Mouse (Mus musculus) stomach, embryonic 14.5 days (tissue): ENCODE data around the gene Eef1a1. TPM values are rescaled to one million over a fixed set of nuclear protein-coding genes. Genes with fewer than 3 reads are reported as not detected.
A peak's percentile ranks its signal among the peaks of the same experiment; 100 is the strongest.
"Not testable (repeated sequence)": the region's sequence is repeated elsewhere in the genome, so short reads cannot be mapped to it uniquely, and the experiment has no call there.

Source experiments
- ATAC-seq: fragments of 200-750 bp; cut with Nextera tagmentation; 2 replicates; pipeline ENCODE4 v1.8.0; 2017; ENCODE audit warnings: low read depth, moderate TSS enrichment; ENCODE audit not compliant: insufficient number of reproducible peaks, insufficient read depth, low FRiP score
- H3K27ac ChIP-seq: fragments of 300-500 bp; sonication (generic); 2 replicates; pipeline ENCODE4 v1.5.1; 2014; ENCODE audit warnings: mild to moderate bottlenecking, low read length, moderate library complexity, mixed read lengths
- H3K27me3 ChIP-seq: fragments of 300-500 bp; sonication (generic); 2 replicates; pipeline ENCODE4 v1.6.1; 2014; ENCODE audit warnings: low read length, control low read depth, mixed read lengths; ENCODE audit not compliant: control insufficient read depth, insufficient read depth
- H3K36me3 ChIP-seq: fragments of 300-500 bp; sonication (generic); 2 replicates; pipeline ENCODE4 v1.6.1; 2014; ENCODE audit warnings: mild to moderate bottlenecking, control low read depth, low read length, moderate library complexity, mixed read lengths; ENCODE audit not compliant: control insufficient read depth, insufficient read depth
- H3K4me1 ChIP-seq: fragments of 300-500 bp; sonication (generic); 2 replicates; pipeline ENCODE4 v1.6.1; 2014; ENCODE audit warnings: low read length, control low read depth, mixed read lengths; ENCODE audit not compliant: control insufficient read depth, insufficient read depth
- H3K4me2 ChIP-seq: fragments of 300-500 bp; sonication (generic); replicated peaks from 2 replicates; pipeline ENCODE4 v1.6.1; 2014; ENCODE audit warnings: low read depth, low read length, control low read depth
- H3K4me3 ChIP-seq: fragments of 300-500 bp; sonication (generic); 2 replicates; pipeline ENCODE4 v1.5.1; 2014; ENCODE audit warnings: low read depth, low read length, control low read depth
- H3K9ac ChIP-seq: fragments of 300-500 bp; sonication (generic); replicated peaks from 2 replicates; pipeline ENCODE4 v1.6.1; 2014; ENCODE audit warnings: low read depth, mild to moderate bottlenecking, control low read depth, low read length, moderate library complexity, mixed read lengths
- H3K9me3 ChIP-seq: fragments of 300-500 bp; sonication (generic); 2 replicates; pipeline ENCODE4 v1.6.1; 2016; ENCODE audit warnings: low read depth, low read length, control low read depth; ENCODE audit not compliant: control insufficient read depth
- WGBS: fragments of 180-500 bp; shearing (Covaris S2); extraction: QIAGEN DNeasy Blood & Tissue Kit; methylation state at CpG from one replicate; pipeline ENCODE4 v1.1.7; 2014; 5-methylcytosine and 5-hydroxymethylcytosine counted together
- polyA plus RNA-seq: library from polyadenylated mRNA; unstranded; fragments of >200 nt; fragmentation: Nextera tagmentation; extraction: Ambion mirVana; gene quantifications from 2 replicates; pipeline ENCODE4 v1.2.1, GENCODE M21; 2014

Gene Eef1a1
- polyA plus RNA-seq, 1 experiment from 2014 or later = 5,798 TPM

- Histone ChIP-seq H3K9me3 (no peaks in the 10 kb centered on the region), H3K4me3 (peak overlapping the region; percentile 39), H3K4me2 (peak overlapping the region; percentile 54), H3K27ac (peak overlapping the region; percentile 78), H3K4me1 (no peaks in the 10 kb centered on the region), H3K27me3 (no peaks in the 10 kb centered on the region), H3K36me3 (no peaks in the 10 kb centered on the region), H3K9ac (peak overlapping the region; percentile 28; the same call in 1 of the 2 replicates)
- peak; percentile 87 for ATAC-seq
- WGBS = under 1% methylated on average over 24 of the region's 24 CpGs
These were observed 38.4 kb upstream of the Eef1a1 start for GRCm38 (mm10) chr9:78527301-78527761.

- Histone ChIP-seq H3K4me1 (0 out of 2 replicates have a peak, but pooled peaks cover 3% of the 10 kb centered on the region), H3K4me3 (no peak overlapping the region), H3K9ac (no peak overlapping the region), H3K9me3 (no peaks in the 10 kb centered on the region), H3K36me3 (no peaks in the 10 kb centered on the region), H3K27me3 (no peaks in the 10 kb centered on the region), H3K27ac (no peak overlapping the region), H3K4me2 (no peak overlapping the region)
- WGBS = 85% methylated on average over 2 of the region's 2 CpGs
- no peak for ATAC-seq
These were observed 37.3 kb upstream of the Eef1a1 start for GRCm38 (mm10) chr9:78526206-78526605.

- Histone ChIP-seq H3K9ac (no peak overlapping the region), H3K4me1 (peaks cover 5% of the 10 kb centered on the region; the same call in 1 of the 2 replicates), H3K27me3 (no peaks in the 10 kb centered on the region), H3K4me2 (no peak overlapping the region), H3K27ac (no peak overlapping the region), H3K36me3 (no peaks in the 10 kb centered on the region), H3K4me3 (no peak overlapping the region), H3K9me3 (no peaks in the 10 kb centered on the region)
- 85% methylated on average over 17 of the region's 17 CpGs for WGBS
- no peak for ATAC-seq
These were observed 36.6 kb upstream of the Eef1a1 start for GRCm38 (mm10) chr9:78525451-78526135.

GRCm38 (mm10) chr9:78521689-78522088, 32.7 kb upstream of the Eef1a1 start:
- H3K9me3 ChIP-seq = no peaks in the 10 kb centered on the region
- H3K9ac ChIP-seq = 0 out of 2 replicates have a peak overlapping the region, but pooled peaks have one; percentile 25
- no peaks in the 10 kb centered on the region for H3K36me3 ChIP-seq
- 33% methylated on average over 14 of the region's 14 CpGs for WGBS
- no peak overlapping the region for H3K27ac ChIP-seq
- peak overlapping the region; percentile 36 for H3K4me3 ChIP-seq
- H3K4me2 ChIP-seq = peak overlapping the region; percentile 92
- H3K4me1 ChIP-seq = peaks cover 9% of the 10 kb centered on the region; the same call in 1 of the 2 replicates
- no peak for ATAC-seq
- no peaks in the 10 kb centered on the region for H3K27me3 ChIP-seq

DNA sequence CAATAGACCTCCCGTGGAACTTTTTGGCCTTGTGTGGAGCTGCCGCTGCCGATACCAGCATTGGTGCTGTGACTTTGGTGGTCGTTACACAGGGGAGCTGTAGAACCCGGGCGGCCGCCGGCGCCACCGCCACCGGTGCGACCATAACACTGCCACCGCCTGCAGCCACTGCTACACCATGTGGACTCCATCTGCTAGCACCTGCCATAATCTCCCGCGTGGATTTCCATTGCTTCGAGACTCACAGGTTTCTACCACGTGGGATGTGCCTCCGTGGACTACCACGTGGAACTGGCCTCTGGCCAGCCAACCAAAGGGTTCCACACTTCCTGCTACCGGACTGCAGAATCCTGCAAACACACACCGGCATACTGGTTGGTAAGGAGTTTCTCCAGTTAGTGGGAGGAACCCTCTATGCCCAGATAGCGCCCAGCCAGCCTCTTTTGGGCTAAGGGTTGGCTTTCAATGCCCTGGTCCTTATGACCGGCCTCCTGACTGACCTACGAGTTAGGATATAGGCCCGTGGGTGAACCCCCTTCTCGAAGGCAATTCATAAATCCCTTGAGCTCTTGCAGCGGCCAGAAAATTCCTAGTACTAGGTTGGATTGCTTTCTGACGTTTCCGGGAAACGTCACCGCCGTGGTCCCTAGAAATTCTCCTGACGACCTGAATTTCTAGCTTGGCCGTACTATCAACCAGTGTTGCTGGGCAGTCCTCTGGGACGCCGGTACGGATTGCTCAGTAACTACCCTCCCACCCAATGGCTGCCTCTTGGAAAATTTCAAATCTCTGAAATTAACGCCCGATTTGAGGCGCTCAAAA, 32.0 kb upstream of the Eef1a1 start:
- peak; percentile 65 for ATAC-seq
- 2% methylated on average over 40 of the region's 40 CpGs for WGBS
- no peaks in the 10 kb centered on the region for H3K9me3 ChIP-seq

GRCm38 (mm10) chr9:78520127-78520779, 31.3 kb upstream of the Eef1a1 start:
- ATAC-seq = peak; percentile 74

More for the DNA sequence above, 32.0 kb upstream of the Eef1a1 start:
- H3K4me1 ChIP-seq = peaks cover 9% of the 10 kb centered on the region; the same call in 1 of the 2 replicates
- peak overlapping the region; percentile 92 for H3K4me2 ChIP-seq
- peak overlapping the region; percentile 36 for H3K4me3 ChIP-seq
- H3K36me3 ChIP-seq = no peaks in the 10 kb centered on the region
- peak overlapping the region; percentile 35; the same call in 1 of the 2 replicates for H3K27ac ChIP-seq
- H3K9ac ChIP-seq = peak overlapping the region; percentile 25; the same call in 1 of the 2 replicates
- H3K27me3 ChIP-seq = no peaks in the 10 kb centered on the region

GRCm38 (mm10) chr9:78517237-78517636, 28.3 kb upstream of the Eef1a1 start:
- not testable (repeated sequence) for H3K4me2 ChIP-seq, H3K36me3 ChIP-seq, H3K27ac ChIP-seq, H3K9ac ChIP-seq, H3K9me3 ChIP-seq, H3K4me3 ChIP-seq, ATAC-seq, H3K27me3 ChIP-seq, H3K4me1 ChIP-seq
- WGBS = 76% methylated on average over 3 of the region's 3 CpGs

More at GRCm38 (mm10) chr9:78520127-78520779, 31.3 kb upstream of the Eef1a1 start:
- H3K27me3 ChIP-seq = no peaks in the 10 kb centered on the region
- H3K9me3 ChIP-seq = no peaks in the 10 kb centered on the region
- H3K4me1 ChIP-seq = peaks cover 9% of the 10 kb centered on the region; the same call in 1 of the 2 replicates
- WGBS = 2% methylated on average over 15 of the region's 15 CpGs
- H3K27ac ChIP-seq = peak overlapping the region; percentile 35; the same call in 1 of the 2 replicates
- no peaks in the 10 kb centered on the region for H3K36me3 ChIP-seq
- H3K9ac ChIP-seq = peak overlapping the region; percentile 25; the same call in 1 of the 2 replicates
- peak overlapping the region; percentile 36 for H3K4me3 ChIP-seq
- peak overlapping the region; percentile 92 for H3K4me2 ChIP-seq

- Histone ChIP-seq H3K27me3 (no peaks in the 10 kb centered on the region), H3K4me2 (no peak overlapping the region), H3K4me3 (no peak overlapping the region), H3K9me3 (no peaks in the 10 kb centered on the region), H3K36me3 (no peaks in the 10 kb centered on the region), H3K9ac (no peak overlapping the region), H3K4me1 (peaks cover 7% of the 10 kb centered on the region; the same call in 1 of the 2 replicates), H3K27ac (no peak overlapping the region)
- 69% methylated on average over 3 of the region's 3 CpGs for WGBS
- ATAC-seq = no peak
These were observed 27.2 kb upstream of the Eef1a1 start for GRCm38 (mm10) chr9:78516125-78516524.
